Mouse (Mus musculus): ENCODE results near the gene Ctsa. TPM values are rescaled to one million over a fixed set of nuclear protein-coding genes. Genes with fewer than 3 reads are reported as not detected.
"Not testable (repeated sequence)": the region's sequence is repeated elsewhere in the genome, so short reads cannot be mapped to it uniquely, and the experiment has no call there.

Gene Ctsa
- total and polyA plus RNA-seq, 2 experiments from 2014 or later, result 134 to 263 TPM

DNA sequence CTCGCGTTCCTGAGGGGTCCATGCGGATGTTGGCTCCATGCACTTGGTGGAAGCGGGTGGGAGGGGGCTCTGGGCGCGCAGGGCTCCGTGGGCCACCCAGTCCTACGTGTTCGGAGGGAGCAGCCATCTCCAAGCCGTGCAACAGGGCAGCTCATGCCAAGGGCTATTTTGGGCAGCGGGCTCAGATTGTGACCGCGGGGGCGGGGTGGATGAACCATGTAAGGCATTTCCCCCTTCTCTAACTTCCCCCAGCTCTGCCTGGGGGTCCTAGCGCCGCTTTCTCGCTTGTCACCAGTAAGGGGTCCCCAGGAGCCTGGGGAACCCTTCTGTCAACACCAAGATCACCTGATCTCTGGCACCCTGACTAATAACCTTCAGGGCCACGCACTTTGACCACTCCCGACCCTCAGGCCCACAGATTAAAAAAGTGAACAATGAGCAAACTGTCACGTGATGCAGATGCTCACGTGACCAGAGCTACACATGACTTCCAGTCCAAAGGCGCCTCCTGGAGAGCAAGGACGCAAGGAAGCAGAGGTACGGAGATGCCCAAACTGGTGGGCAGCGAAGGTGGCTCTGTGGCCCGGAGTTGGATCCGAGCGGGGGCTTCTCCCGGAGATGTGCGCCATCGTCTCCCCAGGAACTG, 764 bp downstream of the Ctsa start, which contains the start of gene Neurl2:
Gene Neurl2 (minus strand): TSS at position 143 of the 646 bp plus-strand sequence.
- peaks cover 9% of the 10 kb centered on the region for H3K4me1 ChIP-seq (ENCODE audit: control insufficient read depth, insufficient read depth)
- DNase-seq (ENCODE audit: low spot score), result peak; percentile 94
- peak within 1 kb of the TSS; percentile 76 for H3K4me3 ChIP-seq (ENCODE audit: low read depth, low read length)
- TF ChIP-seq EP300 (IDR thresholded peaks at IDR 0.05; ENCODE audit: low read depth) (no peak; the same call in 1 of the 2 replicates), CTCF (IDR thresholded peaks at IDR 0.05; ENCODE audit: low read depth) (0 out of 2 replicates have a peak, but pooled peaks have one; percentile 2)
- WGBS, result under 1% methylated on average over 31 of the region's 31 CpGs
- ATAC-seq (ENCODE audit: insufficient read depth, low read depth), result peak; percentile 92
- H3K4me2 ChIP-seq (ENCODE audit: low read depth, low read length), result peak within 1 kb of the TSS; percentile 76
- no peaks in the 10 kb centered on the region for H3K9me3 ChIP-seq (replicated peaks; ENCODE audit: control insufficient read depth, low read length)
- no peaks in the 10 kb centered on the region for H3K27me3 ChIP-seq (ENCODE audit: control insufficient read depth, insufficient read depth, low read length)
- H3K27ac ChIP-seq (ENCODE audit: low read depth), result peak within 1 kb of the TSS; percentile 90
- peaks cover 35% of the 10 kb centered on the region for H3K36me3 ChIP-seq (replicated peaks; ENCODE audit: control insufficient read depth, insufficient read depth, low read length)
- H3K9ac ChIP-seq (replicated peaks; ENCODE audit: low read depth, low read length), result peak within 1 kb of the TSS; percentile 59

DNA sequence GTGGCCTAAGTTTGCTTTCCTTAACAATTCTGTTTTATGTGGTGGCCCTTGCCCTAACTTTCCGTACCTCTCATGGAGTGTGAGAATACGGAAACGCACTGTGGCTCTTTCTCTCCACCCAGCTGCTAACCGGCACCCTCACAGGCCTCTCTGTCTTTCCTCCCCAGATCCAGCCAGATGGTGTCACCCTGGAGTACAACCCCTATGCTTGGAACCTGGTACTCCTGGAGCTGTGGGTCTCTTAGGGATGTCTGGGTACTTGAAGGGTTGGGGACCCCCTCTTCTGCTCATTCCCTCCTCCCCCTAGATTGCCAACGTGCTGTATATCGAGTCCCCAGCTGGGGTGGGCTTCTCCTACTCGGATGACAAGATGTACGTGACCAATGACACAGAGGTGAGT, 1.9 kb downstream of the Ctsa start:
- H3K27ac ChIP-seq (ENCODE audit: low read depth), result peak overlapping the region; percentile 90; the same call in 1 of the 2 replicates
- 36% methylated on average over 8 of the region's 8 CpGs for WGBS
- peak overlapping the region; percentile 76 for H3K4me3 ChIP-seq (ENCODE audit: low read depth, low read length)
- ATAC-seq (ENCODE audit: insufficient read depth, low read depth), result no peak
- H3K4me2 ChIP-seq (ENCODE audit: low read depth, low read length), result peak overlapping the region; percentile 76
- TF ChIP-seq CTCF (IDR thresholded peaks at IDR 0.05; ENCODE audit: low read depth) (no peak), EP300 (IDR thresholded peaks at IDR 0.05; ENCODE audit: low read depth) (no peak)
- peaks cover 9% of the 10 kb centered on the region for H3K4me1 ChIP-seq (ENCODE audit: control insufficient read depth, insufficient read depth)
- no peaks in the 10 kb centered on the region for H3K9me3 ChIP-seq (replicated peaks; ENCODE audit: control insufficient read depth, low read length)
- no peak for DNase-seq (ENCODE audit: low spot score)
- H3K27me3 ChIP-seq (ENCODE audit: control insufficient read depth, insufficient read depth, low read length), result no peaks in the 10 kb centered on the region
- H3K9ac ChIP-seq (replicated peaks; ENCODE audit: low read depth, low read length), result peak overlapping the region; percentile 59
- peaks cover 42% of the 10 kb centered on the region for H3K36me3 ChIP-seq (replicated peaks; ENCODE audit: control insufficient read depth, insufficient read depth, low read length)

DNA sequence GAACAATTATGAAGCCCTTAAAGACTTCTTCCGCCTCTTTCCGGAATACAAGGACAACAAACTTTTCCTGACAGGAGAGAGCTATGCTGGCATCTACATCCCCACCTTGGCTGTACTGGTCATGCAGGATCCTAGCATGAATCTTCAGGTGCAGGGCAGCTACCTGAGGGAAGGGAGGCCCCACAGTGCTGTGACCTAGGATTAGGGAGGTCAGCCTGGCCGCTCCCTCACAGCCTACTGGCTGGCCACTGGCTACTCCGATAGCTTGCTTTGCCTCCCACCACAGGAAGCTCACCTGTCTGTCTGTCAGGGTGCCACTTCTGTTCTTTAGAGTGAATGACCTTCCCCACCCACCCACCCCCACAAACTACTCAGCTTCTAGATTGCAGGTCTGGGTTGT, 2.5 kb downstream of the Ctsa start:
- H3K9ac ChIP-seq (replicated peaks; ENCODE audit: low read depth, low read length), result no peak overlapping the region
- H3K27me3 ChIP-seq (ENCODE audit: control insufficient read depth, insufficient read depth, low read length), result no peaks in the 10 kb centered on the region
- H3K36me3 ChIP-seq (replicated peaks; ENCODE audit: control insufficient read depth, insufficient read depth, low read length), result peaks cover 44% of the 10 kb centered on the region
- ATAC-seq (ENCODE audit: insufficient read depth, low read depth) (no peak), DNase-seq (ENCODE audit: low spot score) (no peak)
- no peak overlapping the region for H3K27ac ChIP-seq (ENCODE audit: low read depth)
- H3K4me3 ChIP-seq (ENCODE audit: low read depth, low read length), result no peak overlapping the region
- no peaks in the 10 kb centered on the region for H3K9me3 ChIP-seq (replicated peaks; ENCODE audit: control insufficient read depth, low read length)
- WGBS, result 95% methylated on average over 4 of the region's 4 CpGs
- H3K4me2 ChIP-seq (ENCODE audit: low read depth, low read length), result no peak overlapping the region
- H3K4me1 ChIP-seq (ENCODE audit: control insufficient read depth, insufficient read depth), result peaks cover 9% of the 10 kb centered on the region
- TF ChIP-seq CTCF (IDR thresholded peaks at IDR 0.05; ENCODE audit: low read depth) (no peak), EP300 (IDR thresholded peaks at IDR 0.05; ENCODE audit: low read depth) (no peak)

DNA sequence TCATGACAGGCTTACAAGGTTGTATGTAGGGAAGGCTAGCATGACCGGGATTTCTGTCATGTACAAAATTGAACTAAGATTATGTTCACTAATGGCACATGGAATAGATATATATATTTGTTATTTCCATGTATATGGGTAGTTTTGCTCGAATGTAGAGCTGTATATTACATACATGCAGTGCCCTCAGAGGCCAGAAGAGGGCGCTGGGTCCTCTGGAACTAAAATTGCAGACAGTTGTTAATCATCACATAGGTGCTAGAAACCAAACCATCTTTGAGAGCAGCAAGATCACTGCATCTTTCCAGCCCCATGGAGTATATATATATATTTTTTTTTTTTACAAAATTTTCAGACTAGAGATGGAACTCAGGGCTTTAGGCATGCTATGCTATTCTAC, 13.1 kb downstream of the Ctsa start:
- Histone ChIP-seq H3K9me3 (replicated peaks; ENCODE audit: control insufficient read depth, low read length) (no peaks in the 10 kb centered on the region; the same call in 1 of the 2 replicates), H3K4me1 (ENCODE audit: control insufficient read depth, insufficient read depth) (no peaks in the 10 kb centered on the region), H3K27ac (ENCODE audit: low read depth) (no peak overlapping the region), H3K9ac (replicated peaks; ENCODE audit: low read depth, low read length) (no peak overlapping the region), H3K4me3 (ENCODE audit: low read depth, low read length) (no peak overlapping the region), H3K27me3 (ENCODE audit: control insufficient read depth, insufficient read depth, low read length) (no peaks in the 10 kb centered on the region), H3K36me3 (replicated peaks; ENCODE audit: control insufficient read depth, insufficient read depth, low read length) (no peaks in the 10 kb centered on the region), H3K4me2 (ENCODE audit: low read depth, low read length) (no peak overlapping the region)
- ATAC-seq (ENCODE audit: insufficient read depth, low read depth), result no peak
- no peak for DNase-seq (ENCODE audit: low spot score)
- peak; percentile 35 for TF ChIP-seq CTCF (IDR thresholded peaks at IDR 0.05; ENCODE audit: low read depth)
- TF ChIP-seq EP300 (IDR thresholded peaks at IDR 0.05; ENCODE audit: low read depth), result no peak
- WGBS, result 51% methylated on average over 3 of the region's 3 CpGs

DNA sequence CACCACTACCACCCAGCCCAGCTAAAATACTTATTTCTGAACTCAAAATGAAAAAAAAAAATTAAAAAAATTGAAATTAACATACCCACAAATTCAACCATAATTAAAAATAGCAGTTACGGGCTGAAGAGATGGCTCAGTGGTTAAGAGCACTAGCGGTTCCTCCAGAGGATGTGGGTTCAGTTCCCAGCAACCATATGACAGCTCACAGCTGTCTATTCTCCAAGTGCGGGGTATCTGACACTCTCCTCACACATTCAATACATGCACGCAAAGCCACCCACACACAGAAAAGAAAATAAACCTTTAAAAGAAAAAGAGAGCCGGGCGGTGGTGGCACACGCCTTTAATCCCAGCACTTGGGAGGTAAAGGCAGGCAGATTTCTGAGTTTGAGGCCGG, 17.4 kb downstream of the Ctsa start:
- no peaks in the 10 kb centered on the region for H3K36me3 ChIP-seq (replicated peaks; ENCODE audit: control insufficient read depth, insufficient read depth, low read length)
- no peak for ATAC-seq (ENCODE audit: insufficient read depth, low read depth)
- no peaks in the 10 kb centered on the region; the same call in 1 of the 2 replicates for H3K9me3 ChIP-seq (replicated peaks; ENCODE audit: control insufficient read depth, low read length)
- H3K4me2 ChIP-seq (ENCODE audit: low read depth, low read length), result no peak overlapping the region
- H3K4me1 ChIP-seq (ENCODE audit: control insufficient read depth, insufficient read depth), result no peaks in the 10 kb centered on the region
- 0 out of 2 replicates have a peak, but pooled peaks cover 10% of the 10 kb centered on the region for H3K27me3 ChIP-seq (ENCODE audit: control insufficient read depth, insufficient read depth, low read length)
- 77% methylated on average over 8 of the region's 8 CpGs for WGBS
- H3K9ac ChIP-seq (replicated peaks; ENCODE audit: low read depth, low read length), result no peak overlapping the region
- no peak for TF ChIP-seq CTCF (IDR thresholded peaks at IDR 0.05; ENCODE audit: low read depth)
- TF ChIP-seq EP300 (IDR thresholded peaks at IDR 0.05; ENCODE audit: low read depth), result no peak
- no peak overlapping the region for H3K4me3 ChIP-seq (ENCODE audit: low read depth, low read length)
- no peak overlapping the region for H3K27ac ChIP-seq (ENCODE audit: low read depth)
- no peak for DNase-seq (ENCODE audit: low spot score)

DNA sequence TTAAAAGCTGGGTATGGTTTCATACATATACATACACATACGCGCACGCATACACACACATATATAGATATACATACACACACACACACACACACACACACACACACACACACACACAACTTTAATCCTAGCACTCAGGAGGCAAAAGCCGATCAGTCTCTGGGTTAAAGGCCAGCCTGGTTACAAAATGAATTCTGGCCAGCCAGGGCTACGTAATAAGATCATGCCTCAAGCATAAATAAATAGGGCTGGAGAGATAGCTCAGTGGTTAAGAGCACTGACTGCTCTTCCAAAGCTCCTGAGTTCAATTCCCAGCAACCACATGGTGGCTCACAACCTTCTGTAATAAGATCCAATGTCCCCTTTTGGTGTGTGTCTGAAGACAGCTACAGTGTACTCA, 22.9 kb downstream of the Ctsa start:
- not testable (repeated sequence) for H3K4me3 ChIP-seq (ENCODE audit: low read depth, low read length); H3K9me3 ChIP-seq (replicated peaks; ENCODE audit: control insufficient read depth, low read length); H3K9ac ChIP-seq (replicated peaks; ENCODE audit: low read depth, low read length); DNase-seq (ENCODE audit: low spot score); H3K27ac ChIP-seq (ENCODE audit: low read depth); ATAC-seq (ENCODE audit: insufficient read depth, low read depth); H3K36me3 ChIP-seq (replicated peaks; ENCODE audit: control insufficient read depth, insufficient read depth, low read length); H3K4me2 ChIP-seq (ENCODE audit: low read depth, low read length)
- H3K4me1 ChIP-seq (ENCODE audit: control insufficient read depth, insufficient read depth), result peaks cover 14% of the 10 kb centered on the region; the same call in 1 of the 2 replicates
- WGBS, result 89% methylated on average over 5 of the region's 5 CpGs
- peaks cover 47% of the 10 kb centered on the region; the same call in 1 of the 2 replicates for H3K27me3 ChIP-seq (ENCODE audit: control insufficient read depth, insufficient read depth, low read length)

All from heart, postnatal 0 days (tissue).